Mouse (Mus musculus): Measurements from ENCODE around the gene Plscr1. TPM values are rescaled to one million over a fixed set of nuclear protein-coding genes. Genes with fewer than 3 reads are reported as not detected.

The Plscr1 gene
- polyA plus RNA-seq (2015; fragmentation: Nextera tagmentation; extraction: Ambion mirVana) = 25.5 and 26.3 TPM in 2 replicates

DNA sequence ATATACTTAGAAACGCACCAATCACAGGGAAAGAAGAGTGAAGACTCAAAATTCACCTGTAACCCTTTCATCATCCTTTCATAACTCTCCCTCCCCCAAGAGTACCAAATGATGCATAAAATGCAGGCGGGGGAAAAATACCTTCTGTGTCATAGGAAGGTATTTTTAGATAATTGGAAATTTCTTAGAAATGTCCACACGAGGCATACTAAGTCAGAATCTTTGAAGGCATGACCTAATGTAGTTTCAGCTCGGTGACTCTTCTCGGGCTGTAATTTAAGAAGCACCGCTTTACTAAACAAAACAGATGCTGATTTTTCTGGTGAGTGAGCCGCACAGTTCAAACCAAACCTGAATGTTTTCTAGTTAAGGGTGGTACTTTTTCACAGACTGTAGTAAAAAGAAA lies at the start of gene Plscr1:
Gene Plscr1, plus strand, starts transcription at position 304 of the 406 bp plus-strand sequence.
- Histone ChIP-seq H3K27ac (replicated peaks) (peak within 1 kb of the TSS; percentile 84), H3K4me1 (replicated peaks) (peaks cover 28% of the 10 kb centered on the region), H3K9me3 (replicated peaks) (no peaks in the 10 kb centered on the region), H3K9ac (peak within 1 kb of the TSS; percentile 54), H3K4me2 (peak within 1 kb of the TSS; percentile 70), H3K4me3 (replicated peaks) (peak within 1 kb of the TSS; percentile 63), H3K36me3 (replicated peaks) (no peaks in the 10 kb centered on the region), H3K27me3 (no peaks in the 10 kb centered on the region)
- WGBS (ENCODE audit: insufficient replicate concordance) = 34% methylated on average over 7 of the region's 7 CpGs
- ATAC-seq (ENCODE audit: insufficient read depth) = no peak

DNA sequence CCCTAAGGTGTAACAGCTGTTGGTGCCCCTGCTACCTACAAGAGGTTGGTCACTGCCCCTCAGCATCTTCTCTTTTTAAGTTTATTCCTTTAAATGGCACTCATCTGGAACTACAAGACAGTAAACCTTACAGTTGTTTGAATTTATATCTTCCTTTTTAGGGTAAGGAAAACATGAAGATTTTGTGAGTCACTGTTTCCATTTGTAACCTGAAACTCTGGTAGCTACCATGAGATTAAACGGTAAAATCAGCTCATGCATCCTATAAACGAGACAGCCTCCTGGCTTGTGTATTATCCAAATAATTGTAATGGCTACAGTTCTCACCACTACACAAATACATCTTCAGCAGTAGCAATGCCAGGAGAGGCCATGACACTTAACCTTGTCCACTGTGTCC lies 45.2 kb upstream of the Plscr1 start:
- ATAC-seq (ENCODE audit: insufficient read depth) = no peak
- Histone ChIP-seq H3K36me3 (replicated peaks) (no peaks in the 10 kb centered on the region), H3K9me3 (replicated peaks) (no peaks in the 10 kb centered on the region), H3K27ac (replicated peaks) (no peak overlapping the region), H3K4me1 (replicated peaks) (no peaks in the 10 kb centered on the region), H3K27me3 (no peaks in the 10 kb centered on the region), H3K4me2 (no peak overlapping the region), H3K4me3 (replicated peaks) (no peak overlapping the region), H3K9ac (no peak overlapping the region)
- 56% methylated on average over 2 of the region's 2 CpGs for WGBS (ENCODE audit: insufficient replicate concordance)

DNA sequence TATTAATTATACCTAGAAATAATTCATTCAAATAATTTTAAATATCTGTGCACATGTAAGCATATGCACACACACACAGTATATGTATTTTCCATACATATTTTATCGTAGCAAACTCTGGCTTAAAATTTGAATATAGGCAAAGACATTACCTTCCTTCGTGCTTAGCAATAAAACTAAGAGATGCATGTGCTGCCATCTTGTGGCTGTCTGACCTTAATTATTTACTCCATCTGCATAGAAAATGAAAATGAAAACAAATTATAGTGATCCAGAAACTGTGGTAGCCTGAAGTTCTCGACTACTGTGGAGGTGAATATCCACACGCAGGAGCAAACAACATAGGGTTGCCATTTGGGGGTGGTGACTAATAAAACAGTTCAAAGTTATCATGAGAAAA lies 42.2 kb upstream of the Plscr1 start:
- H3K9me3 ChIP-seq (replicated peaks) = no peaks in the 10 kb centered on the region
- WGBS (ENCODE audit: insufficient replicate concordance) = 33% methylated on average over 4 of the region's 4 CpGs
- H3K36me3 ChIP-seq (replicated peaks) = no peaks in the 10 kb centered on the region
- H3K27me3 ChIP-seq = no peaks in the 10 kb centered on the region
- no peak overlapping the region for H3K27ac ChIP-seq (replicated peaks)
- no peak overlapping the region for H3K4me3 ChIP-seq (replicated peaks)
- no peak overlapping the region for H3K9ac ChIP-seq
- no peak overlapping the region; the same call in 1 of the 2 replicates for H3K4me2 ChIP-seq
- no peaks in the 10 kb centered on the region for H3K4me1 ChIP-seq (replicated peaks)
- no peak for ATAC-seq (ENCODE audit: insufficient read depth)

DNA sequence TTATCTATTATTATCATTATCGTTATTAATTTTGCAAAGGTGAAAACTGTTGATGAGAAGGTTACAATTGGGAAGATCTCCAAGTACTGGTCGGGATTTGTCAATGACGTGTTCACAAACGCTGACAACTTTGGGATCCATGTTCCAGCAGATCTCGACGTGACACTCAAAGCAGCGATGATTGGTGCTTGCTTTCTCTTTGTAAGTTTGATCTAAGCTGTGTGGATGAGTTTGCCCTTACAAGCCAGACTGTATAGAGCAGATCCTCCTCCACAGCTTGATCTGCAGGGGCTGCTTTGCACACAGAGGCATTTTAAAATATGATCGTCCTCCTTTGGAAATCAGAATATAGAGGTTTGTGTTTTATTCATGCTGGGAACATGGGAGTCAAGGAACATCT lies 41.8 kb upstream of the Plscr1 start:
- Histone ChIP-seq H3K4me1 (replicated peaks) (no peaks in the 10 kb centered on the region), H3K9ac (no peak overlapping the region), H3K9me3 (replicated peaks) (no peaks in the 10 kb centered on the region), H3K27me3 (no peaks in the 10 kb centered on the region), H3K4me2 (no peak overlapping the region), H3K4me3 (replicated peaks) (no peak overlapping the region), H3K27ac (replicated peaks) (no peak overlapping the region), H3K36me3 (replicated peaks) (no peaks in the 10 kb centered on the region)
- ATAC-seq (ENCODE audit: insufficient read depth) = no peak
- WGBS (ENCODE audit: insufficient replicate concordance) = 65% methylated on average over 8 of the region's 8 CpGs

DNA sequence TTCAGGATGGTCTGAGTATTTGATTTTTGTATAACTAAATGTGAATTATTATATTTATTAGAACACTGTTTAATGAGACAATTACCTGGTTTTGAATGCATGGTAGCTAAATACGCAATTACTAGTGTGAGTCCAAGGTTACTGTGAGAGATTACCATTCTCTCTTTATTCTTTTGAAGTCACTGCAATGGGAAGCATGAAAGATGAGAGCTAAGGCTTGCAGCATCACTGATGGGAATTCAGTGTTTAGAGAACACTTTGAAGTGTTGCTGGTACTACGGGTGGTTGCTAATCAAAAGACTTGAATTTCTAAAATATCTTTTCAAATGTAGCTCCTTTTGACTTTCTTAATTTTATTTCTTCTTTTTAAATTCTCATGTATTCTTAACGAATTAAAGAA lies 39.7 kb upstream of the Plscr1 start:
- 68% methylated on average over 3 of the region's 3 CpGs for WGBS (ENCODE audit: insufficient replicate concordance)
- no peak overlapping the region for H3K4me3 ChIP-seq (replicated peaks)
- H3K27me3 ChIP-seq = no peaks in the 10 kb centered on the region
- H3K4me1 ChIP-seq (replicated peaks) = no peaks in the 10 kb centered on the region
- ATAC-seq (ENCODE audit: insufficient read depth) = no peak
- no peak overlapping the region for H3K4me2 ChIP-seq
- no peaks in the 10 kb centered on the region for H3K9me3 ChIP-seq (replicated peaks)
- H3K36me3 ChIP-seq (replicated peaks) = no peaks in the 10 kb centered on the region
- no peak overlapping the region for H3K9ac ChIP-seq
- H3K27ac ChIP-seq (replicated peaks) = no peak overlapping the region

DNA sequence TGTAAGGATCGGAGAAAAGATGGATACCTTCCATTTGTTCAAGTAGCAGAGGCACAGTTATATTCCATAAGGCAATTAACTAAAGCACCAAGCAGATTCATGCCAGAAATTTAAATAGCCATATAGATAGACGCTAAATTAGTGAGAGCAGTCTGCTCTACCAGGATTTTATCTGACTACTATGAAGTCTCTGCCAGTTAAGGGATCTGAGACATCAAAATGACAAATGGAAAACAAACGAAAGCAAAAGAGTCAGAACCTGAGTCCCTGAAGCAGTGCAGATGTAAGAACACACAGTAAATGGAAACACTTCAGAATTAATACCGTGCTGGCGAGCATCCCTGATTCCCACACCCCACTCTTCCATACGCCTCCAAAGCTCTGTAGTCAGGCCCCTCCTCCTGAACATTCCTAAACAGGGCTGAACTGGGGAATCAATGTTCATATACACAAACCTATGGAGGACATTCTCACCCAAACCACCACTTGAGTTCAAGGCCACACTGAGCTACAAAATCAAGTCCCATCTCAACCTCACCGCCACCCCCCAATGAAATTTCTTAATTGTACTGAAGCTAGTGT lies 39.1 kb upstream of the Plscr1 start:
- H3K36me3 ChIP-seq (replicated peaks) = no peaks in the 10 kb centered on the region
- H3K4me3 ChIP-seq (replicated peaks) = no peak overlapping the region
- H3K27me3 ChIP-seq = no peaks in the 10 kb centered on the region
- no peak overlapping the region for H3K27ac ChIP-seq (replicated peaks)
- ATAC-seq (ENCODE audit: insufficient read depth) = no peak
- no peaks in the 10 kb centered on the region for H3K4me1 ChIP-seq (replicated peaks)
- 71% methylated on average over 7 of the region's 7 CpGs for WGBS (ENCODE audit: insufficient replicate concordance)
- no peaks in the 10 kb centered on the region for H3K9me3 ChIP-seq (replicated peaks)
- H3K4me2 ChIP-seq = no peak overlapping the region
- H3K9ac ChIP-seq = no peak overlapping the region

DNA sequence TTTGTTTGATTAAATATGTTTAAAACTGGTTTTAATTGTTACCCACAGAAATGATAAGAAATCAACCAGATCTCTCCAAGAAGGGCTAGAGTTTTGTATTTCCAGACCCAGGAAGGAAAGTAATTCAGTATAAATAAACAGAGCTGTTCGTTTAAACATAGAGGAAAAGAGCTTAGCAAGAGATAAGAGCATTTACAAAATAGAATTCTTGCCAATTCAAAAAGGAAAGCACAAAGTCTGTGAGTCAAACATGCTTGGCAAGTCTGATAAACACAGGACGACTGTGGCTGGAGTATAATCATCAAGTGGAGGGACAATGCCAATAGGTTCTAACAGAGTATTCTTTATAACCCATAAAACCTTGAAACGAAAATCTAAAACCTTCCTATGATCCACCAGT lies 38.5 kb upstream of the Plscr1 start:
- H3K9me3 ChIP-seq (replicated peaks) = no peaks in the 10 kb centered on the region
- no peak overlapping the region for H3K9ac ChIP-seq
- WGBS (ENCODE audit: insufficient replicate concordance) = 18% methylated on average over 3 of the region's 3 CpGs
- H3K27ac ChIP-seq (replicated peaks) = no peak overlapping the region
- ATAC-seq (ENCODE audit: insufficient read depth) = no peak
- H3K36me3 ChIP-seq (replicated peaks) = no peaks in the 10 kb centered on the region
- H3K27me3 ChIP-seq = no peaks in the 10 kb centered on the region
- H3K4me2 ChIP-seq = no peak overlapping the region
- no peak overlapping the region for H3K4me3 ChIP-seq (replicated peaks)
- no peaks in the 10 kb centered on the region for H3K4me1 ChIP-seq (replicated peaks)

DNA sequence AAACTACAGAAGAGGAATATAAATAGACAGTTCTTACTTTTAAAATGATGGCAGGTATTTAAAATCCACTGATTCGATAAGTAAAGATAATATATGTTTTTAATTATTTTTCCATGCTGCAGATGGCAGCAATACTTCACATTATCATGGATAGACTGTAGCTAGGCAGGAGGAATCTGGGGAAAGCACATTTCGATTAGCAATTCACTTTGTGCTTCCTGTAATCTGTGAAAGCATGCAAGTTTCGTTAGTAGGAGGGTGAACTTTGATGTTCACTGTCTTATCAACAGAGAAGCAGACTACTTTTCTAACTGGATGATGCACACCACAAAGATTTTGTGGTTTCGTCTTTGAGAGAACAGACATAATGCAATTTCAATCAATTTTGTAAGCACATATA lies 32.1 kb upstream of the Plscr1 start:
- ATAC-seq (ENCODE audit: insufficient read depth) = no peak

DNA sequence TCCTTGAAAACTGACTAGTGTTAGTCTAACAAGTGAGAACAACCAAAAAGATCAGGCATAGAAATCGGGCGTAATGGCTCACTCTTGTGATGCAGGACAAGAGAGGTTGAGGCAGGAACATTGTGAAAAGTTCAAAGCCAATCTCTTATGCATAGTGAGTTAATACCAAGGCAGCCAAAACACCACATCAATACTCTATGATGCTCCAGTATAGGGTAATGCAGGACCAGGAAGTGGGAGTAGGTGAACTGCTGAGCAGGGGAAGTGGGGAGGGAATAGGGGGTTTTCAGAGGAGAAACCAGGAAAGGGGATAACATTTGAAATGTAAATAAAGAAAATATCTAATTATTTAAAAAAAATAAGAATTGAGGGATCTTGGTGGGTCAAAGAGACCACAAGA lies 31.7 kb upstream of the Plscr1 start:
- H3K4me2 ChIP-seq = no peak overlapping the region
- WGBS (ENCODE audit: insufficient replicate concordance) = 55% methylated on average over 2 of the region's 2 CpGs

More for the DNA sequence above, 32.1 kb upstream of the Plscr1 start:
- H3K27me3 ChIP-seq = no peaks in the 10 kb centered on the region
- 14% methylated on average over 4 of the region's 4 CpGs for WGBS (ENCODE audit: insufficient replicate concordance)
- H3K27ac ChIP-seq (replicated peaks) = no peak overlapping the region
- no peak overlapping the region for H3K9ac ChIP-seq
- no peak overlapping the region for H3K4me3 ChIP-seq (replicated peaks)
- H3K4me2 ChIP-seq = no peak overlapping the region
- H3K4me1 ChIP-seq (replicated peaks) = no peaks in the 10 kb centered on the region
- no peaks in the 10 kb centered on the region for H3K9me3 ChIP-seq (replicated peaks)
- H3K36me3 ChIP-seq (replicated peaks) = no peaks in the 10 kb centered on the region

DNA sequence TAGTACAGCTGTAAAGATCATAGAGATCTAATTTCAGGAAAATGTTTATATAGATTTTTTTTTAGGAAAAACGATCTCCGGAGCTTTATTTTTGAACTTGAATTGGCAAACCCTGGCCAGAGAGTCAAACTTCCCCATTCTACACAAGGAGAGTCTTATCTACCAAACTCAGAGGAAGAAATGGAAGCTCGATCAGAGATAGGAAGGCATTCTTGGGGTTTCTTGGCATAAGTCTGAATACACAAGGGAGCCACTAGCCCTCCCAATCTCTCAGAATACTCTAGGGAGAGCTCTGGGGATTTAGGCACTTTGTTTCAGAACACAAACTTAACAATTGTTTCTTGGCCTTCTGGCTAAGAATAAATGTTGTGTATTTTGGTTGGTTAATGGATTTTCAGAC lies 29.4 kb upstream of the Plscr1 start:
- Histone ChIP-seq H3K4me1 (replicated peaks) (no peaks in the 10 kb centered on the region), H3K27ac (replicated peaks) (no peak overlapping the region), H3K4me3 (replicated peaks) (no peak overlapping the region), H3K9ac (no peak overlapping the region), H3K9me3 (replicated peaks) (no peaks in the 10 kb centered on the region), H3K36me3 (replicated peaks) (no peaks in the 10 kb centered on the region), H3K27me3 (no peaks in the 10 kb centered on the region), H3K4me2 (no peak overlapping the region)
- WGBS (ENCODE audit: insufficient replicate concordance) = 12% methylated on average over 3 of the region's 3 CpGs
- no peak for ATAC-seq (ENCODE audit: insufficient read depth)

More for the DNA sequence above, 31.7 kb upstream of the Plscr1 start:
- Histone ChIP-seq H3K4me3 (replicated peaks) (no peak overlapping the region), H3K9ac (no peak overlapping the region), H3K9me3 (replicated peaks) (no peaks in the 10 kb centered on the region), H3K36me3 (replicated peaks) (no peaks in the 10 kb centered on the region), H3K4me1 (replicated peaks) (no peaks in the 10 kb centered on the region), H3K27ac (replicated peaks) (no peak overlapping the region), H3K27me3 (no peaks in the 10 kb centered on the region)
- no peak for ATAC-seq (ENCODE audit: insufficient read depth)

DNA sequence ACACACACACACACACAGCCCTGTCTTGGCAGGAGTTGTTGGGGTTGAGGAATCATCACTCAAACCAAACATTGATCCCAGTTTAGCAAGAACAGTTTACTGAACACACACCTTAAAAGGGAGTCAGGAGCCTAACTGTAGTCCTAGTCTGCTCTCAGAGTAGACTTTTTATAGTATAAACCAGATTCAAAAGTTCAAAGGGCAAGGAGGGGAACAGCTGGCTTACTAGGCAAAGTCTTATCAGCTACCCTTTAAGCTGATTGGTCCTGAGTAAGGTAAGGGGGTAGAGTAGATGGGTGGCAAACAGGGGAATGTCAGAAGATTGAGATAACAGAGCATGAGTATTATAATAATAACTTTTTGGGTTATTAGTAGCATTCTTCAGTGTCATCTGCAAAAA lies 28.1 kb upstream of the Plscr1 start:
- no peaks in the 10 kb centered on the region for H3K36me3 ChIP-seq (replicated peaks)
- no peak overlapping the region for H3K4me3 ChIP-seq (replicated peaks)
- no peaks in the 10 kb centered on the region for H3K4me1 ChIP-seq (replicated peaks)
- no peak for ATAC-seq (ENCODE audit: insufficient read depth)
- no peaks in the 10 kb centered on the region for H3K9me3 ChIP-seq (replicated peaks)
- H3K4me2 ChIP-seq = no peak overlapping the region
- no peak overlapping the region for H3K9ac ChIP-seq
- H3K27me3 ChIP-seq = no peaks in the 10 kb centered on the region
- H3K27ac ChIP-seq (replicated peaks) = no peak overlapping the region

DNA sequence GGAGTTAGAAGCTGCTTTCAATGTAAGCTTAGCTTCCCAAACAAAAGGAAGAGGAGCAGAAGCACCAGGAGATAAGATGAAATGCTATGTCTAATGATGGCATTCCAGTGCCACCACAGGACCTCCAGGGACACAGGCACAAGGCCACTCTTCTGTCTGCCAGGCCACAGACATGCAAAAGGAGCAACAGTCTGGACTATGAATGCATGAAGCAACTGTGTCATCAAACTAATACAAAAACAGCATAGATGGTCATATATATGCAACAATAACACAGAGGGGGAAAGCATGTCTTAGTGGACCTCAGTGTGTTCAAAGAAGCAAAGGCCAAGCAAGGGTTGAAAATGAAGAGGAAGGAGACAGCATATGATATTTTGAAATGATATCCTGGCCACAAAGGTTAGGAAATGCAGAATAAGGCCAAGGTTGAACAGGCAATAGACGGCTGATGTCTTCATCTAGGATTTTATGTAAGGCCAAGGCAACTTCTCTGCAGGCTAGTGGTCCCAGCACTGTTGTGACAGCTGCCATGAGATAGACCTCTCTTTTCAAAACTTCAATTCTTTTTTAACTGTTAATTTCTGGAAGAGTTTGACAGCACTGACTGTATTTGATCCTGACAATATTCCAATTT lies 24.8 kb upstream of the Plscr1 start:
- no peak overlapping the region for H3K27ac ChIP-seq (replicated peaks)
- H3K4me2 ChIP-seq = no peak overlapping the region
- no peaks in the 10 kb centered on the region for H3K27me3 ChIP-seq
- no peaks in the 10 kb centered on the region for H3K36me3 ChIP-seq (replicated peaks)
- H3K4me1 ChIP-seq (replicated peaks) = peaks cover 3% of the 10 kb centered on the region; the same call in 1 of the 2 replicates
- 53% methylated on average over 1 of the region's 1 CpGs for WGBS (ENCODE audit: insufficient replicate concordance)
- no peak overlapping the region for H3K9ac ChIP-seq
- no peak for ATAC-seq (ENCODE audit: insufficient read depth)
- H3K9me3 ChIP-seq (replicated peaks) = no peaks in the 10 kb centered on the region
- H3K4me3 ChIP-seq (replicated peaks) = no peak overlapping the region
